Mouse (Mus musculus) adipocyte (in vitro differentiated cells): ENCODE results near the gene Defb47.

Experiments used
- DNase-seq: peaks from one replicate; pipeline ENCODE4 v3.0.0-alpha.2; 2016; ENCODE audit warnings: low spot score

Gene Defb47

GRCm38 (mm10) chr14:62997777-62998176, at the start of gene Defb47:
Gene Defb47, plus strand, starts transcription at chr14:62998077.
- no peak for DNase-seq

- no peak for DNase-seq
Observed at GRCm38 (mm10) chr14:62956091-62956490, 41.8 kb upstream of the Defb47 start.

GRCm38 (mm10) chr14:62963632-62964031, 34.2 kb upstream of the Defb47 start:
- DNase-seq: no peak

GRCm38 (mm10) chr14:62965342-62965741, 32.5 kb upstream of the Defb47 start:
- DNase-seq: no peak

- DNase-seq: no peak
Observed at GRCm38 (mm10) chr14:62965811-62966520, 31.9 kb upstream of the Defb47 start.

GRCm38 (mm10) chr14:62975046-62975445, 22.8 kb upstream of the Defb47 start:
- peak; percentile 43 for DNase-seq

- DNase-seq: no peak
Observed at GRCm38 (mm10) chr14:62979815-62980214, 18.1 kb upstream of the Defb47 start.

- no peak for DNase-seq
Observed at GRCm38 (mm10) chr14:62984410-62984809, 13.5 kb upstream of the Defb47 start, which contains the start of gene Defb48. Gene Defb48, minus strand, starts transcription at chr14:62984510.

- DNase-seq: no peak
Observed at GRCm38 (mm10) chr14:62991271-62991670, 6.6 kb upstream of the Defb47 start.

GRCm38 (mm10) chr14:62991849-62992510, 5.9 kb upstream of the Defb47 start:
- no peak for DNase-seq

- DNase-seq: no peak
Observed at GRCm38 (mm10) chr14:62998977-62999376, 1.1 kb downstream of the Defb47 start.

- no peak for DNase-seq
Observed at GRCm38 (mm10) chr14:63002588-63002987, 4.7 kb downstream of the Defb47 start.

GRCm38 (mm10) chr14:63011471-63011870, 13.6 kb downstream of the Defb47 start, which contains the start of gene Defb43:
Gene Defb43, plus strand, starts transcription at chr14:63011771.
- no peak for DNase-seq

- DNase-seq: no peak
Observed at GRCm38 (mm10) chr14:63013082-63013481, 15.2 kb downstream of the Defb47 start.

- no peak for DNase-seq
Observed at GRCm38 (mm10) chr14:63014667-63015066, 16.8 kb downstream of the Defb47 start.

- peak; percentile 8 for DNase-seq
Observed at GRCm38 (mm10) chr14:63020524-63021156, 22.8 kb downstream of the Defb47 start.

GRCm38 (mm10) chr14:63046691-63047090, 48.8 kb downstream of the Defb47 start, which contains the start of gene Defb42:
Gene Defb42, plus strand, starts transcription at chr14:63046991.
- no peak for DNase-seq

GRCm38 (mm10) chr14:63049910-63050370, 52.1 kb downstream of the Defb47 start, which contains the start of gene Defb30:
Gene Defb30, minus strand, starts transcription at chr14:63049960.
- DNase-seq: no peak
